Mouse (Mus musculus) sigmoid colon, adult 10 weeks (tissue): Measurements from ENCODE around the gene Prr18. TPM values are rescaled to one million over a fixed set of nuclear protein-coding genes. Genes with fewer than 3 reads are reported as not detected.

Source experiments
- polyA plus RNA-seq: library from polyadenylated mRNA; stranded (reverse); fragments of 350-450 nt; fragmentation: Illumina TruSeq; extraction: RNeasy Lipid Tissue Mini Kit (QIAGEN cat#74804); gene quantifications from one replicate; pipeline ENCODE4 v1.2.3, GENCODE M21; 2014; ENCODE audit warnings: low read depth, low replicate concordance

Prr18 gene
- not detected for polyA plus RNA-seq

DNA sequence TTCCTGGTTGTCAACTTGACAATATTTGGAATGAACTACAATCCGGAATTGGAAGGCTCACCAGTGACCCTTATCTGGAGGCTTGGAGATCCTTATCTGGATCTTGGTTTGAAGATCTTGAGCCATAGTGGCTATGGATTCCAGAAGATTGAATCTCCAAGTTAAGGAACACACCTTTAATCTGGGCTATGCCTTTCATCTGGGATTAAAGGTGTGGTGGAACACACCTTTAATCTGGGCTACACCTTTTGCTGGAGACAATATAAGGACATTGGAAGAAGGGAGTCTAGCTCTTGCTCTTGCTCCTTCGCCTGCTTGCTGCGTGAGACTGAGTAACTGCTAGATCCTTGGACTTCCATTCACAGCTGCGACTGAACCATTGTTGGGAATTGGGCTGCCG is at the start of gene Prr18:
Gene Prr18, plus strand, starts transcription at position 301 of the 400 bp plus-strand sequence.

DNA sequence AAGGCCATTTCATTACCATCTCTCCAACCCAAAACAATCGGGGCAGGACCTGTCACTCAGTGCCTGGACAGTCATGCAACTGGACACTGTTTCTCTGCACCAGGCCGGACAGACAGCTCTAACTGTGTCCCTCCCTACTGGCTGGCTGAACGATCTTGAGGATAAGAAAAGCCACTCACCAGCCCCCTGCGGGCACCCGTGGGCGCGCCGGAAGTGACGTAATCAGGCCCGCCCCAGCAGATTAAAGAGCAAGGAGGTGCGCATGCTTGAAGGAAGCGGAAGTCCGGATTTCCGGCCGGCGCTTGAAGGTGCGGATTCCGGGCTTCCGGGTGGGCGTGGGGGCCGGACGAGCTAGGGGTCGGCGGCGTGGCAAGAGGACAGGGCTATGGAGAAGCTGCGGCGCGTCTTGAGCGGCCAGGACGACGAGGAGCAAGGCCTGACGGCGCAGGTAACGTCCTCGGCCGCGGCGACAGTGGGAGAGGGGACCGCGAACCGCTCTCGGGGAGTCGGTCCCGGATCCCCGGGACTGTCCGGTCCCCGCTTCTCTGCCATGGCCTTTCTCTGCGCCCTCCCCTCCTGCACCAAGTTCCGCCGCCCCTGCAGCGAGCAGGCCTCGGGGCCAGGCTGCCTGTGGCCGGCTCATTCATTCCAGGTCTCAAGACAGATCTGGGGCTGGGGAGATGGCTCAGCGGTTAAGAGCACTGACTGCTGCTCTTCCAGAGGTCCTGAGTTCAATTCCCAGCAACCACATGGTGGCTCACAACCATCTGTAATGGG is 26.2 kb upstream of the Prr18 start, which contains the start of gene Sft2d1:
Gene Sft2d1, plus strand, starts transcription at position 265 of the 777 bp plus-strand sequence.

DNA sequence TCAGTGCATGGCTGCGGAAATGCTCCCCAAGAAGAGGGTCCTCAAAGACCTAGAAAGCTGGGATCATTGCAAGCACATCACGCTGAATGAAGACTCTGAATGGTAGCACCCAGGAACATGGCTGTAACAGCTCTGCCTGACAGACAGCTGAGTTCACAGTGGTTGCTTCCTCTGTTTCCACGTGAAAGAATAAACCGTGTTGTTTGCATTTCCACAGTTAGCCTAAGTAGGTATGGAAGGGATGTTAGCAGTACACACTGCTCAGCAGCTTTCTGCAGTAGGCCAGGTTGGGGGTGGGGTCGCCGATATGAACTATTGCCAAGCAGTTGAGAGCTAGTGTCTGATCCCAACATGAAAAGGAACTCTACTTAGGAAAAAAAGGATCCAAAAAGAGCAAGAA is 18.4 kb downstream of the Prr18 start, which contains the start of gene T2:
Gene T2, plus strand, starts transcription at position 301 of the 400 bp plus-strand sequence.

Other genes starting within 250 kb of the Prr18 start
- 0.19 TPM for gene Gm49673, start 189.7 kb upstream of the Prr18 start, polyA plus RNA-seq
- 22.4 TPM for gene Rnaset2a, start 189.4 kb upstream of the Prr18 start, polyA plus RNA-seq
- 28.8 TPM for gene Fgfr1op, start 172.0 kb upstream of the Prr18 start, polyA plus RNA-seq
- 3.0 TPM for gene Ccr6, start 101.4 kb upstream of the Prr18 start, polyA plus RNA-seq
- 488 TPM for gene Mpc1, start 54.6 kb upstream of the Prr18 start, polyA plus RNA-seq
- 92.1 TPM for gene Sft2d1, start 26.4 kb upstream of the Prr18 start, polyA plus RNA-seq
- not detected for gene T2, start 18.5 kb downstream of the Prr18 start, polyA plus RNA-seq
- not detected for gene T, start 97.0 kb downstream of the Prr18 start, polyA plus RNA-seq
- 1.2 TPM for gene Pde10a, start 187.9 kb downstream of the Prr18 start, polyA plus RNA-seq
- gene Gm17087, start 229.5 kb downstream of the Prr18 start, polyA plus RNA-seq: not detected